Mouse (Mus musculus): ENCODE results near the gene Abhd14b. TPM values are rescaled to one million over a fixed set of nuclear protein-coding genes. Genes with fewer than 3 reads are reported as not detected.

Abhd14b gene
- polyA plus RNA-seq (2021) = 31.2 TPM

- DNase-seq (ENCODE audit: low read depth, low spot score) (peak; percentile 65), ATAC-seq (peak; percentile 82)
- TF ChIP-seq CTCF (IDR thresholded peaks at IDR 0.05) = no peak
- no peaks in the 10 kb centered on the region for H3K27me3 ChIP-seq
- ChIA-PET POLR2A (interaction anchor here (1.3 to 1.4 kb wide), 2 partner anchors 10 to 12 kb away, joined by 3 to 5 read pairs; no protein-coding TSS in a partner anchor), CTCF (interaction anchor here (2.0 to 3.9 kb wide), 2 partner anchors 27 to 29 kb away, joined by 7 to 31 read pairs; partner anchors contain the start of genes Parp3 and Rrp9)
- in situ Hi-C loops (cut with MboI; ENCODE audit: low pct_unique_long_range_greater_than_20kb) = no loop called here
Observed at GRCm38 (mm10) chr9:106447348-106447747, at the start of gene Abhd14b, which contains the start of gene Abhd14a. Gene Abhd14b (plus strand): TSS chr9:106447459. Gene Abhd14a (minus strand): TSS chr9:106447678.

GRCm38 (mm10) chr9:106397733-106398132 lies 49.5 kb upstream of the Abhd14b start:
- ChIA-PET CTCF (interaction anchor here (1.4 kb wide), 1 partner anchor 11 kb away, joined by 3 read pairs; no protein-coding TSS in a partner anchor), POLR2A (no interaction called here)
- in situ Hi-C loops (cut with MboI; ENCODE audit: low pct_unique_long_range_greater_than_20kb) = no loop called here
- no peak for TF ChIP-seq CTCF (IDR thresholded peaks at IDR 0.05)
- no peaks in the 10 kb centered on the region for H3K27me3 ChIP-seq
- ATAC-seq (no peak), DNase-seq (ENCODE audit: low read depth, low spot score) (no peak)

DNA sequence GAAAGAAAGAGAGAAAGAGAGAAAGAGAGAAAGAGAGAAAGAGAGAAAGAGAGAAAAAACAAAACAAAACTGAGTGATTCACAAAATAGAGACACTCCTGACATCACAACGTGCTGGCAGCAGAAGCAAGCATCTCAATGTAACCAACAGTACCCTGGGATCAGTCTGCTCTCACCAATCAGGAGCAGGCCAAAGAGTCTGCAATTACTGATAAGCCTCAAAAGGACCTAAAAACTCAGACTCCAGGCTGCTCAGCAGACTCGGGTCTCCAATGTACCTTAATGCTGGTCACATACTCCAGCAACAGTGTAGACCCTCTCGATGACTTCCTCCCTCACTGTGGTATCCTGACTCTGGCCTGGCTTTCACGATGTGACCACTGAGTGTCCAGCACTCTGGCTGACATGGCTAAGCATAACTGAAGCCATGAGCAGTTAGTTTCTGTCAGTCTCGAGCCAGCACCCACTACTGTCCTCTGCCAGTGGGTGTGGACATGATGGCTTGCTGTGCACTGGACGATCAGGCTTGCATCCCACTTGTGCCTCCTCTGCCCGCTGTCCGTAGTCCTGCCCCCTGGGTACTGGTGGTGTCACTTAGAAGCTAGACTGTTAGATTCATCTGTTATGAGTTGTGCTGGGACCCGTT lies 48.5 kb upstream of the Abhd14b start:
- in situ Hi-C loops (cut with MboI; ENCODE audit: low pct_unique_long_range_greater_than_20kb) = no loop called here
- no peak for ATAC-seq
- no peak for TF ChIP-seq CTCF (IDR thresholded peaks at IDR 0.05)
- no peaks in the 10 kb centered on the region for H3K27me3 ChIP-seq
- DNase-seq (ENCODE audit: low read depth, low spot score) = no peak
- CTCF ChIA-PET = no interaction called here
- POLR2A ChIA-PET = no interaction called here

DNA sequence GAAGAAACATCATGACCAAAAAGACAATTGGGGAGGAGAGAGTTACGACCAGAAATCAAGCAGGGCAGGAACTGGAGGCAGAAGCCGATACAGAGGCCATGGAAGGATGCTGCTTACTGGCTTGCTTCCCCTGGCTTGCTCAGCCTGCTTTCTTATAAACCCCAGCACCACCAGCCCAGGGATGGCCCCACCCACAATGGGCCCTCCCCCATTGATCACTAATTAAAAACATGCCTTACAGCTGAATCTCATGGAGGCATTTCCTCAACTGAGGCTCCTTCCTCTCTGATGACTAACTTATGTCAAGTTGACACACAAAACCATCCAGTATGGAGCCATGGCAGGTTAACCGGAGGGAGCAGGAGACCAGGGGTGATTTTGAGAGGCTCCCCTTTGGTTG lies 47.5 kb upstream of the Abhd14b start:
- no peak for DNase-seq (ENCODE audit: low read depth, low spot score)
- no peak for ATAC-seq
- no peak for TF ChIP-seq CTCF (IDR thresholded peaks at IDR 0.05)
- no peaks in the 10 kb centered on the region for H3K27me3 ChIP-seq
- CTCF ChIA-PET = no interaction called here
- POLR2A ChIA-PET = no interaction called here
- in situ Hi-C loops (cut with MboI; ENCODE audit: low pct_unique_long_range_greater_than_20kb) = no loop called here

- TF ChIP-seq CTCF (IDR thresholded peaks at IDR 0.05) = no peak
- CTCF ChIA-PET = no interaction called here
- no peak for DNase-seq (ENCODE audit: low read depth, low spot score)
- no peaks in the 10 kb centered on the region for H3K27me3 ChIP-seq
- in situ Hi-C loops (cut with MboI; ENCODE audit: low pct_unique_long_range_greater_than_20kb) = no loop called here
- no peak for ATAC-seq
- POLR2A ChIA-PET = no interaction called here
Observed at GRCm38 (mm10) chr9:106402149-106402548, 45.1 kb upstream of the Abhd14b start.

GRCm38 (mm10) chr9:106402607-106403375 lies 44.5 kb upstream of the Abhd14b start:
- in situ Hi-C loops (cut with MboI; ENCODE audit: low pct_unique_long_range_greater_than_20kb) = no loop called here
- ATAC-seq = no peak
- POLR2A ChIA-PET = no interaction called here
- no peak for DNase-seq (ENCODE audit: low read depth, low spot score)
- no peaks in the 10 kb centered on the region for H3K27me3 ChIP-seq
- no peak for TF ChIP-seq CTCF (IDR thresholded peaks at IDR 0.05)
- CTCF ChIA-PET = no interaction called here

GRCm38 (mm10) chr9:106405275-106405674 lies 42.0 kb upstream of the Abhd14b start:
- no peak for DNase-seq (ENCODE audit: low read depth, low spot score)
- POLR2A ChIA-PET = no interaction called here
- peak; percentile 39 for ATAC-seq
- no peaks in the 10 kb centered on the region for H3K27me3 ChIP-seq
- in situ Hi-C loops (cut with MboI; ENCODE audit: low pct_unique_long_range_greater_than_20kb) = no loop called here
- CTCF ChIA-PET = no interaction called here
- TF ChIP-seq CTCF (IDR thresholded peaks at IDR 0.05) = no peak

DNA sequence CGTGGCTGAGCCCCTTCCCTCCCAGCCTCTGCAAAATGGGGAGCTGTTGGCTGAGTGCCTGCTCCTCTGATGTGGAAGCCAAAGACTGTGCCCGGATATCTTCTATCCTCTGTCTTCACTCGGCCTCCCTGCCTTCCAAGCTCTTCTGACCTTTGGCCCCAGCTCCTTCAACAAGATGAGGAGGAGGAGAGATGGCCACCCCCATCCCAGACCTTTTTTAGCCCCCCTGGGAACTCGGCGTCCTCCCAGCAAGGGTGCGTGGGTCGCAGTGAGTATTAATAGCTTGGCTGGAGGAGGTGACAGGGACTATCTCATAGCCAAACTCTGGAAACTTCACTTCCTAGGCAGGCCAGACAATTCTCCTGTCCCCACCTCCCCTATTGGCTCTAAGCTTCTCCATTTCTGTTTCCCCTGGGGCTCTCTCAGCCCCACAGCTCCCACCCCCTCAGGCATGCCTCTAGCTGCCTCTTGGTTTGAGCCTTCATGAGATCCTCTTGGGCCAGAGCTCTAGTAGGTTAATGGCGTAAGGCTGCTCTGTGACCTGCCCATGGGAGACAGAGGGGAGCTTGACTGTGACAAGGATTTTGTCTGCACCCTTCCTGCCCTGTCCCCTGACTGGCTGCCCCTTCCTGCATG lies 40.7 kb upstream of the Abhd14b start:
- in situ Hi-C loops (cut with MboI; ENCODE audit: low pct_unique_long_range_greater_than_20kb) = no loop called here
- ATAC-seq (no peak), DNase-seq (ENCODE audit: low read depth, low spot score) (no peak)
- ChIA-PET CTCF (interaction anchor here (1.3 to 1.6 kb wide), 3 partner anchors 14 to 104 kb away, joined by 3 to 4 read pairs (median 4); no protein-coding TSS in a partner anchor), POLR2A (no interaction called here)
- no peak for TF ChIP-seq CTCF (IDR thresholded peaks at IDR 0.05)
- no peaks in the 10 kb centered on the region for H3K27me3 ChIP-seq

GRCm38 (mm10) chr9:106409096-106409495 lies 38.2 kb upstream of the Abhd14b start:
- ChIA-PET POLR2A (no interaction called here), CTCF (interaction anchor here (1.7 kb wide), 1 partner anchor 9 kb away, joined by 3 read pairs; no protein-coding TSS in a partner anchor)
- DNase-seq (ENCODE audit: low read depth, low spot score) (no peak), ATAC-seq (no peak)
- H3K27me3 ChIP-seq = no peaks in the 10 kb centered on the region
- in situ Hi-C loops (cut with MboI; ENCODE audit: low pct_unique_long_range_greater_than_20kb) = no loop called here
- no peak for TF ChIP-seq CTCF (IDR thresholded peaks at IDR 0.05)

- H3K27me3 ChIP-seq = no peaks in the 10 kb centered on the region
- ATAC-seq = no peak
- no peak for TF ChIP-seq CTCF (IDR thresholded peaks at IDR 0.05)
- DNase-seq (ENCODE audit: low read depth, low spot score) = no peak
- in situ Hi-C loops (cut with MboI; ENCODE audit: low pct_unique_long_range_greater_than_20kb) = loop anchor here (5.0 kb wide), 1 partner anchor 33 kb away; no protein-coding TSS in a partner anchor
- ChIA-PET POLR2A (no interaction called here), CTCF (interaction anchor here (1.2 to 1.7 kb wide), 3 partner anchors 7 to 24 kb away, joined by 3 to 4 read pairs (median 3); no protein-coding TSS in a partner anchor)
Observed at GRCm38 (mm10) chr9:106410086-106410650, 37.1 kb upstream of the Abhd14b start.
